Mouse (Mus musculus) spleen, postnatal 36 days (tissue): ENCODE results near the gene Cyp2b19.
"Not testable (repeated sequence)": the region's sequence is repeated elsewhere in the genome, so short reads cannot be mapped to it uniquely, and the experiment has no call there.

ENCODE experiments used
- DNase-seq, 2 experiments: peaks; one replicate each; pipeline ENCODE4 v3.0.0; 2022; ENCODE audit warnings: low spot score in 2 of 2, mixed read lengths in 1 of 2

Gene Cyp2b19

GRCm38 (mm10) chr7:26756842-26757241 is at the start of gene Cyp2b19:
Gene Cyp2b19 (plus strand): TSS chr7:26757142.
- DNase-seq = no peak

- no peak for DNase-seq
Observed at GRCm38 (mm10) chr7:26711061-26711460, 45.9 kb upstream of the Cyp2b19 start.

GRCm38 (mm10) chr7:26738940-26739339 is 18.0 kb upstream of the Cyp2b19 start:
- no peak for DNase-seq

GRCm38 (mm10) chr7:26743948-26744347 is 13.0 kb upstream of the Cyp2b19 start:
- no peak for DNase-seq

- DNase-seq = no peak
Observed at GRCm38 (mm10) chr7:26745486-26745885, 11.5 kb upstream of the Cyp2b19 start.

GRCm38 (mm10) chr7:26767084-26767483 is 10.1 kb downstream of the Cyp2b19 start:
- DNase-seq = no peak

- DNase-seq = no peak
Observed at GRCm38 (mm10) chr7:26769881-26770470, 13.0 kb downstream of the Cyp2b19 start.

GRCm38 (mm10) chr7:26772866-26773586 is 16.1 kb downstream of the Cyp2b19 start:
- DNase-seq = no peak

GRCm38 (mm10) chr7:26775866-26776265 is 18.9 kb downstream of the Cyp2b19 start:
- no peak for DNase-seq

GRCm38 (mm10) chr7:26777806-26778205 is 20.9 kb downstream of the Cyp2b19 start:
- DNase-seq = no peak

- no peak for DNase-seq
Observed at GRCm38 (mm10) chr7:26778474-26778873, 21.5 kb downstream of the Cyp2b19 start.

GRCm38 (mm10) chr7:26779799-26780416 is 23.0 kb downstream of the Cyp2b19 start:
- DNase-seq = no peak

GRCm38 (mm10) chr7:26780510-26780909 is 23.6 kb downstream of the Cyp2b19 start:
- no peak for DNase-seq

GRCm38 (mm10) chr7:26780998-26781766 is 24.2 kb downstream of the Cyp2b19 start:
- no peak for DNase-seq

- DNase-seq = no peak
Observed at GRCm38 (mm10) chr7:26781767-26782131, 24.8 kb downstream of the Cyp2b19 start.

- no peak for DNase-seq
Observed at GRCm38 (mm10) chr7:26783163-26783562, 26.2 kb downstream of the Cyp2b19 start.

- not testable (repeated sequence) for DNase-seq
Observed at GRCm38 (mm10) chr7:26786013-26786412, 29.1 kb downstream of the Cyp2b19 start.

- DNase-seq = no peak
Observed at GRCm38 (mm10) chr7:26789984-26790383, 33.0 kb downstream of the Cyp2b19 start.

GRCm38 (mm10) chr7:26800104-26800503 is 43.2 kb downstream of the Cyp2b19 start:
- DNase-seq = no peak

- DNase-seq = no peak
Observed at GRCm38 (mm10) chr7:26800996-26801395, 44.1 kb downstream of the Cyp2b19 start.

GRCm38 (mm10) chr7:26808592-26808991 is 51.6 kb downstream of the Cyp2b19 start, which contains the start of gene Cyp2g1:
Gene Cyp2g1 (plus strand): TSS chr7:26808892.
- no peak for DNase-seq
